Mouse (Mus musculus) c-Kit-positive CD71-positive TER-119-negative erythroid progenitor cells, embryonic 14.5 days (primary cell): Measurements from ENCODE around the gene Efhd2.

Experiments
- DNase-seq: peaks from one replicate; pipeline ENCODE4 v3.0.0-alpha.2; 2013; ENCODE audit warnings: low read depth

The Efhd2 gene

GRCm38 (mm10) chr4:141874601-141875460 is at the start of gene Efhd2:
TSS of gene Efhd2 (minus strand) at chr4:141874920.
- DNase-seq: peak; percentile 93

DNA sequence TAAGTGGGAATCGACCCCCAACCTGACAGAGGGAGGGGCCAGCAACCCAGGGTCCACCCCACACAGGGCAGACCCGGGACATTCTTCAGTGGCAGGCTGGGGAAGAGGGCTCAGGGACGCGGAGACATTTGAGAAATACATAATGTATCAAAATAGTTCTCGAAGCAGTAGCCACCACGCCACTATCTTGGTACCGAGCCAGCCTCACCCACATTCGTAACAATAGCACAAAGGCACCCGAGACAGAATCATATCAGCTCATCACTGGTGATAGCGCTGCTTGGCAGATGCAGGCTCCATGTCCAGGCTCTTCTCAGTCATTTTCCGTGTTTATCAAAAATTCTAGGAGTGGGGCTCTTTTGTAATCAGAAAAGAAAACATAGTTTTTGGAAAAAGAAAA is 49.2 kb upstream of the Efhd2 start:
- DNase-seq: no peak

GRCm38 (mm10) chr4:141920391-141920790 is 45.7 kb upstream of the Efhd2 start:
- DNase-seq: no peak

GRCm38 (mm10) chr4:141917735-141918419 is 43.2 kb upstream of the Efhd2 start:
- no peak for DNase-seq

GRCm38 (mm10) chr4:141914040-141914439 is 39.3 kb upstream of the Efhd2 start:
- DNase-seq: no peak

GRCm38 (mm10) chr4:141913201-141913993 is 38.7 kb upstream of the Efhd2 start:
- DNase-seq: no peak

GRCm38 (mm10) chr4:141904710-141905109 is 30.0 kb upstream of the Efhd2 start:
- DNase-seq: no peak

DNA sequence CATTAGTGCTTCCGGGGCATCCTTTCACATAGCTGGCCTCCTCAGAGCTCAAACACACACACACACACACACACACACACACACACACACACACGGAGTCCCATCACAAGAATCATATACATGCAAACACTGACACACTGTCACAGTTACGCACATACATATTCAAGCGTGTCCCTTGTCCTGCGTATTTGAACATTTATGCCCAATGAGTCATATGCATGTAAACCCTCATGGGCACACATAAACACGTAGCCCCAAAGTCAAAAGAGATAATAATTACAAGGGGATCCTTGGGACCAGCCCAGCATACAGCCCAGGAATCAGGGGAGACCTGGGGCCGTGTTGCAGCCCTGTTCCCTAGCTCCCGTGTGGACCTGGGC is 27.7 kb upstream of the Efhd2 start:
- DNase-seq: no peak

- DNase-seq: no peak
These were observed 27.2 kb upstream of the Efhd2 start for GRCm38 (mm10) chr4:141901711-141902478.

DNA sequence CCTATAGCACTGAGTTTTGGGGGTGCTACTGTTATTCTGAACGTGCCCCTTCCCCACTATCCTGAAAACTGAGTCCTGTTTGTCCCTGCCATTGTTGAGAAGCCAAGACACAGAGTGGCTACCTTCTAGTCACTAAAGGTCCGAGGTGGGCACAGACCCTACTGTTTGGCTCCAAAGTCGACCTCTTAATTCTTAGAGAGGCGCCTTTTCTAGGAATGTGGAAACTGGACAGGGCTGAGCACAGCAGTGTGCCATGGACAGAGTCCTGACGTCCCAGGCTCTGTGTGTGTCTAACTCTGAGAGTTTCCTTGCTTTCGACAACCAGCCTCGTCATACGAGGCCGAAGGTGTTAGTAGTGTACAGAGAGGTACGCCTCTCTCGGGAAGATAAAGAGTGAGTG is 25.7 kb upstream of the Efhd2 start:
- DNase-seq: no peak

- no peak for DNase-seq
These were observed 25.2 kb upstream of the Efhd2 start for GRCm38 (mm10) chr4:141899936-141900335.

DNA sequence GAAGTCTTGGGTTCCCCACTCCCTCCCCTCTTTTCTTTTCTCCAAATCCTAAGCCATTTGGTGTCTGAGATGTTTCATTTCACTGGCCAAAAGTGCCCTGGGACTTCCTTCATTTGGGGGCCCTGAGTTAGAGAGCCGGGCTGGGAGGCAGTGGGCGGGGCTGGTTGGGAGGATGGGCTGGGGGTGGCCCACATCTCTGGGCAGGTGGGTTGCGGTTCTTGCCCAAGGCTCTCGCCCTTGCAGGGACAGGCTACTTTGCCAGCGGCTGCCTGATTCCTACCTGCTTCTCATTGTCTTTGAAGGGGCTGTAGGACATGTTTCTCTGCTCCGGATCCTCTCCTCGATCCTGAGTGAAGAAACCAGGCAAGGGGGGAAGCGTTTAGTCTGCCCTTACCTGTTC is 24.2 kb upstream of the Efhd2 start:
- DNase-seq: no peak

- DNase-seq: no peak
These were observed 23.1 kb upstream of the Efhd2 start for GRCm38 (mm10) chr4:141897838-141898237.

DNA sequence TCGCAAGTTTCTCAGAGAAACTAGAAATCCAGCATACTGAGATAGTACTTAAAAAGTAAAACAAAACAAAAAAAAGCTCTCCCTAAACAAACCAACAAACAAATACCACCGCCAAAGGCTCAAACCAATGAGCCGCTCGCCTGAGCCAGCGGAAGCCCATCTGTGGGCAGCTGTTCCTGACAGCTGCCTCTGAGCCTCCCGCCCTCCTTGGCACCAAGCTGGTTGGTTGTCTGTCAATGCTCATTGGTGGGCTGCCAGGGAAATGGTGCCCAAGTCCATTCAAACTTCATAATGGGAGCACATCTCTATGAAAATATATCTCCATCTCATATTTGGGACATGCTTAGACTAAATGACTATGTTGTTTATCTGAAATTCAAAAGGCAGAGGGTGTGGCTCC is 22.5 kb upstream of the Efhd2 start:
- no peak for DNase-seq

GRCm38 (mm10) chr4:141895772-141896171 is 21.1 kb upstream of the Efhd2 start:
- DNase-seq: no peak

- DNase-seq: no peak
These were observed 18.6 kb upstream of the Efhd2 start for GRCm38 (mm10) chr4:141893157-141893784.

DNA sequence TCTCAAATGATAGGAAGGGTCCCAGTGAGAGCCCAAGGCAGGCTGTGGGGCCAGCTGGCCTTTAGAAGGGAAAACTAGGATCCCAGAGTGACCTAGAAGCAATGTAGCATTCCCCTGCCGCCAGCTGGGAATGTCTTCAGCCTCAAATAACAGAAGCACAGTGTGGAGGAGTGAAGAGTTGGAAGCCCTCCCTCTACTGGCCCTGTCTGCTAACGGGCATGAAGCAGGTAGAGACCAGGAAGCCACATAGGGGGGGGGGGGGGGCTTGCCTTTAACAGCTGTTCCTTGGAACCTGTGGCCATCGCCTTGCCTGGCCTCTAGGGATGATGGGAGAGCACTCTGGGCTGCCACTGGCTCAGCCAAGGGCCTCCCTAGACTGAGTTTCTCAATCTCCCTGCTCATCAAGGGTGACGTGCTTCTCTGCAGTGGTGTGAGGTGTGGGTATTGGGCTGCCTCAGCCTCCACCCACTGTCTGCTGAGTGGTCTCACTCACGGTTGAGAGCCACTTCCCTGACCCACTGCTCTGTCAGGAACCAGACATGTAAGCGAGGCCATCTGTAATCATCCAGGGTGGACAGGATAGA is 11.8 kb upstream of the Efhd2 start:
- no peak for DNase-seq

DNA sequence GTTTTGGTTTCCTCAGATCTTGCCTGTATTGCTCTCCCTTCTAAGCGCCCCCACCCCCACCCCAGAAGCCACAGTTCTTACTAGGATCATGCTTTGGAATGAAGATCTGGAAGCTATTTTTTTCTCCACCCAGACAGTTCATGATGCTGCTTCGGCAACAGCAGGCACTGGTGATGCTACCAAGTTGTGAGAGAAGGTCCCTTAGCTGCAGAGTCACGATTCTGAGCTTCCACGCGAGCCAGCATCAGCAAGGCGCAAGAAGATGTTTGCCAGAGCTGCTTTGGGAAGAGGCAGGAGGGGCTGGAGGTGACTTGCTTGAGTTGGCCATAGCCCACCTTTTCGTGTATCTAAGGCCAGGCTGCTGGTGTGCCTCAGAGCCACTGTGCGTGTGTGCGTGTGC is 10.7 kb upstream of the Efhd2 start:
- no peak for DNase-seq

- no peak for DNase-seq
These were observed 8.1 kb upstream of the Efhd2 start for GRCm38 (mm10) chr4:141882858-141883257.

DNA sequence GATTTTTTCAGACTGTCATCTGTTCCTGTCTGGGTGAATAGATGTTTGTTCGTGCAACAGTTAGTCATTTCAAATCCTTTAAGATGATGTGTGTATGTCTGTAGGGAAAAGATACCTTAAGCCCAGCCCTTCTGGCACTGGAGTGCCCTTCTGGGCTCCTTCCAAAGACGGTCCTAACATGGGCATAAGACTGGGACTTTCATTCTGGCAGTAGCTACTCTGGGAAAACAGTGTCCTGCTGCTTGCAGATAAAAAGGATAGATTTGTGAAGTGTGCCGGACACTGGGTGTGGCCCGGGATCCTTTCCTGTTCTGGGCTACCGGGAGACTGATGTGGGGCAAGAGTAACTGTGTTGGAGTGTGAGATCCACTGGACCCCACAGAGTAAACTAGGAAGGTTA is 7.2 kb upstream of the Efhd2 start:
- DNase-seq: no peak

DNA sequence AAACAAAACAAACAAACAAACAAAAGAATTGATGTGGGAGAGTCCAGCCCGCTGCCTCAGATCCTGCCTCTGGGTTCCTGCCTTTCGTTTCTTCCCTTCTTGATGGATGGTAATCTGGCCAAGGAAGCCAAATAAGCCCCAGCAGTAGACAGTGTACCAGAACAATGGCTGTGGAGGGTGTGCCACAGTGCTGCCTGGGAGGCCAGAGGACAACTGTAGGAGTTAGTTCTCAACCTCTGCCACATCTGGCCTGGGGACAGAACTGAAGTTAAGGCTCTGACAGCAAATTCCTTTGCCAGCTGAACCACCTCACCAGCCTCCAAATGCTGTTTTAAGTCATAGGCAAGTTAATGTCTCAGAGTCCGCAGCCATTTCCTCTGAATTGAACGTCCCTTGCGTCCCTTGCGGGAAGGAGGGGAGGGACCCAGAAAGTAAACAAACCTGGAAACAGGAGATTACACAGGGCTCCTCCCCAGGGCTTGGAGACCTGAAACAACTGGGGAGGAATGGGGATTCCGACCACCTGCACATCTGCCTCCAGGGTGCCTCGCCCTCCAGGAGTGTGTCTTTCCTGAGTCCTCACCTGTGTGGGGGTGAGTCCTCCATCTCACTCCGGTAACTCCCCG is 6.7 kb upstream of the Efhd2 start:
- DNase-seq: no peak
